Mouse (Mus musculus) thymus, adult 2 months (tissue): Measurements from ENCODE around the gene Gsap. TPM values are rescaled to one million over a fixed set of nuclear protein-coding genes. Genes with fewer than 3 reads are reported as not detected.
"Not testable (repeated sequence)": the region's sequence is repeated elsewhere in the genome, so short reads cannot be mapped to it uniquely, and the experiment has no call there.

Source experiments
- DNase-seq: peaks from one replicate; pipeline ENCODE4 v3.0.0; 2021
- H3K27ac ChIP-seq: fragments of 200-500 bp; 2 replicates; pipeline ENCODE4 v1.5.1; 2012; ENCODE audit warnings: low read length, control low read depth; ENCODE audit not compliant: control insufficient read depth, insufficient read depth
- H3K27me3 ChIP-seq: fragments of 200-500 bp; 2 replicates; pipeline ENCODE4 v1.6.1; 2012; ENCODE audit warnings: mild to moderate bottlenecking, low read length, moderate library complexity, mixed read lengths; ENCODE audit not compliant: control insufficient read depth, insufficient read depth
- H3K36me3 ChIP-seq: fragments of 200-500 bp; 2 replicates; pipeline ENCODE4 v1.6.1; 2012; ENCODE audit warnings: mild to moderate bottlenecking, low read length, moderate library complexity; ENCODE audit not compliant: control insufficient read depth, insufficient read depth
- H3K4me1 ChIP-seq: fragments of 200-500 bp; replicated peaks from 2 replicates; pipeline ENCODE4 v1.6.1; 2012; ENCODE audit warnings: low read length; ENCODE audit not compliant: control insufficient read depth, insufficient read depth
- H3K4me3 ChIP-seq: fragments of 200-500 bp; 2 replicates; pipeline ENCODE4 v1.5.1; 2012; ENCODE audit warnings: mild to moderate bottlenecking, low read length, control low read depth, moderate library complexity; ENCODE audit not compliant: control insufficient read depth, insufficient read depth
- CTCF ChIP-seq: fragments of 200-500 bp; IDR thresholded peaks from 2 replicates; pipeline ENCODE4 v1.5.1; 2012; ENCODE audit warnings: mild to moderate bottlenecking, control low read depth, low read length, moderate library complexity, borderline replicate concordance; ENCODE audit not compliant: control insufficient read depth, poor library complexity, insufficient read depth; ENCODE audit errors: extremely low read depth
- POLR2A ChIP-seq: fragments of 200-500 bp; IDR thresholded peaks from 2 replicates; pipeline ENCODE4 v1.6.1; 2012; ENCODE audit warnings: mild to moderate bottlenecking, low read length, control low read depth, moderate library complexity; ENCODE audit not compliant: control insufficient read depth, poor library complexity, insufficient read depth; ENCODE audit errors: extremely low read depth
- WGBS: fragments of 180-500 bp; shearing (Covaris S2); methylation state at CpG from one replicate; pipeline ENCODE4 v1.1.7; 2018; 5-methylcytosine and 5-hydroxymethylcytosine counted together
- polyA plus RNA-seq: library from polyadenylated mRNA; depleted of rRNA; stranded (reverse); fragments of >200 nt; gene quantifications from 2 replicates; pipeline ENCODE4 v1.2.3, GENCODE M21; 2012

The Gsap gene
- polyA plus RNA-seq, 1 experiment = 4.3 TPM

DNA sequence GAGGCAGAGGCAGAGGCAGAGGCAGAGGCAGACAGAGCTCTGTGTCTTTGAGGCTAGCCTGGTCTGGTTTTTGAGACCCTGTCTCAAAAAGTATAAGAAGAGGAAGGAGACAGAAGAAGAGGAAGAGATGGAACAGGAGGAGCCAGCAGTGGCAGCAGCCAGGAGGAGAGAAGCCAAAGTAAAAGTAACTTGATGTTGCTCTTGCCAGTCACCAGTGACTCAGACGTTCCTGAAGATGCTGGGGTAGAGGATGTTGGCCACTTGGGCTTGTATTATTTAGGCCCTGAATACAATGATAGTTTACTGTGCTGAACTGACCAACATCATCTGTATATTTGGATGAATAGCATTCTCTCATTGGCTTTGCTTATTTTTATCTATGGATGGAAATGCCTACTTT is 142.5 kb downstream of the Gsap start:
- H3K4me1 ChIP-seq = no peaks in the 10 kb centered on the region; the same call in 1 of the 2 replicates
- DNase-seq = no peak
- TF ChIP-seq CTCF (no peak), POLR2A (no peak)
- no peaks in the 10 kb centered on the region for H3K36me3 ChIP-seq
- no peak overlapping the region for H3K4me3 ChIP-seq
- H3K27ac ChIP-seq = no peak overlapping the region
- 74% methylated on average over 1 of the region's 1 CpGs for WGBS
- no peaks in the 10 kb centered on the region for H3K27me3 ChIP-seq

GRCm38 (mm10) chr5:21329672-21330665 is 143.9 kb downstream of the Gsap start:
- TF ChIP-seq POLR2A = no peak
- no peak for TF ChIP-seq CTCF
- Histone ChIP-seq H3K27me3 (no peaks in the 10 kb centered on the region), H3K27ac (no peak overlapping the region), H3K36me3 (no peaks in the 10 kb centered on the region), H3K4me1 (no peaks in the 10 kb centered on the region; the same call in 1 of the 2 replicates), H3K4me3 (no peak overlapping the region)
- 85% methylated on average over 11 of the region's 11 CpGs for WGBS
- DNase-seq = no peak

- no peak overlapping the region for H3K27ac ChIP-seq
- TF ChIP-seq CTCF = no peak
- no peak for TF ChIP-seq POLR2A
- H3K4me3 ChIP-seq = no peak overlapping the region
- no peaks in the 10 kb centered on the region for H3K4me1 ChIP-seq
- no peak for DNase-seq
- no peaks in the 10 kb centered on the region for H3K27me3 ChIP-seq
- H3K36me3 ChIP-seq = no peaks in the 10 kb centered on the region
- 75% methylated on average over 5 of the region's 5 CpGs for WGBS
These were observed 145.6 kb downstream of the Gsap start for GRCm38 (mm10) chr5:21331656-21332055.

DNA sequence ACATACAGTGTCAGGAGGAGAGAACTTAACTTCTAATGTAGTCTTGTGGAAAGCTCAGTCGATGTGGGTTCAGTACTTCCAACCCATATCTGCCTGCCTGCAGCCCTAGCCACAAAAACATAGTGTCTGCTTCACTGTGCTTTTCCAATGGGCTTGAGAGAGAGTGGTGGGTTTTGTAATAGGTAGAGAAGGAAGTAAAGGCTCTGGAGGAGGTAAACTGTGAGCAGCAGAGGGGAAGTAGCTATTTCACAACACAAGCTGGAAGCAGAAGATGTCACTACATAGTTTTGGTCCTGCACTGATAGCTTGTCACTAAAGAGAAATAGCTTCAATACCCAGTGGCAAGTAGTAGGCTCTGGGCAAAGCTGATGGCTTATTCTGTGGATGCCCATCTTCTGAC is 146.1 kb downstream of the Gsap start:
- WGBS = 15% methylated on average over 1 of the region's 1 CpGs
- no peak for TF ChIP-seq CTCF
- no peak for TF ChIP-seq POLR2A
- Histone ChIP-seq H3K4me3 (no peak overlapping the region), H3K27me3 (no peaks in the 10 kb centered on the region), H3K27ac (no peak overlapping the region), H3K4me1 (no peaks in the 10 kb centered on the region), H3K36me3 (no peaks in the 10 kb centered on the region)
- DNase-seq = no peak

DNA sequence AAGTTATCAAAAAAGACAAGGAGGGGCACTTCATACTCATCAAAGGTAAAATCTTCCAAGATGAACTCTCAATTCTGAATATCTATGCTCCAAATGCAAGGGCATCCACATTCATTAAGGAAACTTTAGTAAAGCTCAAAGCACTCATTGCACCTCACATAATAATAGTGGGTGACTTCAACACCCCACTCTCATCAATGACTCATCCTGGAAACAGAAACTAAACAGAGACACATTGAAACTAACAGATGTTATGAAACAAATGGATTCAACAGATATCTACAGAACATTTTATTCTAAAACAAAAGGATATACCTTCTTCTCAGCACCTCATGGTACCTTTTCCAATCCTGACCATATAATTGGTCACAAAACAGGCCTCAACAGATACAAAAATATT is 156.2 kb downstream of the Gsap start:
- H3K4me1 ChIP-seq, H3K4me3 ChIP-seq, DNase-seq, H3K36me3 ChIP-seq, H3K27me3 ChIP-seq, H3K27ac ChIP-seq: not testable (repeated sequence)

- Histone ChIP-seq H3K4me3 (no peak overlapping the region), H3K27ac (no peak overlapping the region), H3K27me3 (no peaks in the 10 kb centered on the region), H3K36me3 (no peaks in the 10 kb centered on the region), H3K4me1 (no peaks in the 10 kb centered on the region)
- TF ChIP-seq POLR2A = no peak
- whole genome bisulfite sequencing = 97% methylated on average over 7 of the region's 7 CpGs
- no peak for DNase-seq
These were observed 162.3 kb downstream of the Gsap start for GRCm38 (mm10) chr5:21348366-21348765.

DNA sequence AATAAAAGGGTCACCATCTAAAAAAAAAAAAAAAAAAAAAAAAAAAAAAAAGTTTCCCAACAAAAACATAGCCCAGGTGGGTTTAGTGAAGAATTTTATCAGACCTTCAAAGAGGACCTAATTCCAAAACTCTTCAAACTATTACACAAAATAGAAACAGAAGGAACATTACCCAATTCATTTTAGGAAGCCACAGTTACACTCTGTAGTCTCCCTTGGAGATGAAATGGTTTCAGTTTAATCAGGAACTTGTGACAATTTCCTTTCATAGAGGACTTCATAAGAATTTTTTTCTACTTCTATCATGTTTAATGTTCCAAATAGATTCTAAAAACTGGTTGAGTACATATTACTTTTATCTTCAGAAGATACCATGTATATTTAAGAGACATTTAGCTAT is 165.6 kb downstream of the Gsap start:
- DNase-seq = no peak
- no peaks in the 10 kb centered on the region for H3K27me3 ChIP-seq
- no peak for TF ChIP-seq POLR2A
- TF ChIP-seq CTCF = no peak
- H3K4me1 ChIP-seq = peaks cover 7% of the 10 kb centered on the region
- H3K27ac ChIP-seq = no peak overlapping the region
- no peak overlapping the region for H3K4me3 ChIP-seq
- H3K36me3 ChIP-seq = no peaks in the 10 kb centered on the region
